Mouse (Mus musculus) embryonic fibroblast, embryonic 13.5 days (primary cell): ENCODE measurements around the gene Fyco1. TPM values are rescaled to one million over a fixed set of nuclear protein-coding genes. Genes with fewer than 3 reads are reported as not detected.
A peak's percentile ranks its signal among the peaks of the same experiment; 100 is the strongest.
"Not testable (repeated sequence)": the region's sequence is repeated elsewhere in the genome, so short reads cannot be mapped to it uniquely, and the experiment has no call there.

Experiments
- H3K27ac ChIP-seq: 2 replicates; pipeline ENCODE4 v1.5.1; 2012; ENCODE audit warnings: low read length, control low read depth, inconsistent platforms; ENCODE audit not compliant: insufficient read depth
- H3K4me1 ChIP-seq: 2 replicates; pipeline ENCODE4 v1.6.1; 2011; ENCODE audit warnings: low read length; ENCODE audit not compliant: control insufficient read depth, insufficient read depth
- H3K4me3 ChIP-seq: 2 replicates; pipeline ENCODE4 v1.5.1; 2011; ENCODE audit warnings: mild to moderate bottlenecking, control low read depth, low read length; ENCODE audit not compliant: insufficient read depth
- CTCF ChIP-seq: IDR thresholded peaks from 2 replicates; pipeline ENCODE4 v1.5.1; 2011; ENCODE audit warnings: mild to moderate bottlenecking, control low read depth, low read length, moderate library complexity, borderline replicate concordance; ENCODE audit not compliant: insufficient read depth
- POLR2A ChIP-seq: IDR thresholded peaks from 2 replicates; pipeline ENCODE4 v1.6.1; 2011; ENCODE audit warnings: low read depth, mild to moderate bottlenecking, control low read depth, low read length, moderate library complexity
- polyA plus RNA-seq: library from polyadenylated mRNA; stranded (reverse); fragments of >200 nt; gene quantifications from 2 replicates; pipeline ENCODE4 v1.2.4, GENCODE M21; 2011; ENCODE audit warnings: low read depth; ENCODE audit not compliant: missing spikeins, insufficient read length

The Fyco1 gene
- polyA plus RNA-seq, 1 experiment = 25.2 TPM

- 0 out of 2 replicates have a peak overlapping the region, but pooled peaks have one; percentile 27 for H3K27ac ChIP-seq
- H3K4me3 ChIP-seq = no peak overlapping the region
- no peaks in the 10 kb centered on the region for H3K4me1 ChIP-seq
- no peak for TF ChIP-seq POLR2A
- no peak for TF ChIP-seq CTCF
Measured at GRCm38 (mm10) chr9:123757326-123757725, 94.4 kb downstream of the Fyco1 start.

GRCm38 (mm10) chr9:123756752-123757151 lies 94.9 kb downstream of the Fyco1 start:
- Histone ChIP-seq H3K27ac (no peak overlapping the region), H3K4me3 (no peak overlapping the region), H3K4me1 (no peaks in the 10 kb centered on the region)
- no peak for TF ChIP-seq CTCF
- TF ChIP-seq POLR2A = no peak

- TF ChIP-seq POLR2A (no peak), CTCF (no peak)
- no peak overlapping the region for H3K27ac ChIP-seq
- H3K4me3 ChIP-seq = no peak overlapping the region
Measured at GRCm38 (mm10) chr9:123754333-123754732, 97.4 kb downstream of the Fyco1 start.

GRCm38 (mm10) chr9:123749687-123750086 lies 102.0 kb downstream of the Fyco1 start:
- H3K4me3 ChIP-seq, H3K4me1 ChIP-seq, H3K27ac ChIP-seq: not testable (repeated sequence)

More at GRCm38 (mm10) chr9:123754333-123754732, 97.4 kb downstream of the Fyco1 start:
- no peaks in the 10 kb centered on the region for H3K4me1 ChIP-seq

- H3K4me3 ChIP-seq = no peak overlapping the region
- TF ChIP-seq CTCF (no peak), POLR2A (no peak)
- H3K4me1 ChIP-seq = no peaks in the 10 kb centered on the region
- no peak overlapping the region for H3K27ac ChIP-seq
Measured at GRCm38 (mm10) chr9:123740799-123741198, 110.9 kb downstream of the Fyco1 start.

Other genes with a start within 250 kb of the Fyco1 start
- gene Slc6a20b, start 219.3 kb downstream of the Fyco1 start, polyA plus RNA-seq = 0.23 and 0.95 TPM in 2 replicates
- gene Ccr9, start 173.5 kb downstream of the Fyco1 start, polyA plus RNA-seq = not detected in 2 replicates
- not detected in 2 replicates for gene Slc6a20a, start 173.0 kb downstream of the Fyco1 start, polyA plus RNA-seq
- 44.1 and 54.5 TPM in 2 replicates for gene Lztfl1, start 134.2 kb downstream of the Fyco1 start, polyA plus RNA-seq
- 0.91 and 4.1 TPM in 2 replicates for gene Cxcr6, start 45.4 kb downstream of the Fyco1 start, polyA plus RNA-seq
- not detected in 2 replicates for gene Xcr1, start 10.1 kb upstream of the Fyco1 start, polyA plus RNA-seq
- gene Ccr1, start 116.8 kb upstream of the Fyco1 start, polyA plus RNA-seq = 0.18 TPM in 1 of 2 replicates, not detected in the other
- gene Ccr1l1, start 126.5 kb upstream of the Fyco1 start, polyA plus RNA-seq = not detected in 2 replicates
- not detected in 2 replicates for gene Ccr3, start 170.1 kb upstream of the Fyco1 start, polyA plus RNA-seq